30 mouse cellular contexts compared by ENCODE assay signal in the genomic region with DNA sequence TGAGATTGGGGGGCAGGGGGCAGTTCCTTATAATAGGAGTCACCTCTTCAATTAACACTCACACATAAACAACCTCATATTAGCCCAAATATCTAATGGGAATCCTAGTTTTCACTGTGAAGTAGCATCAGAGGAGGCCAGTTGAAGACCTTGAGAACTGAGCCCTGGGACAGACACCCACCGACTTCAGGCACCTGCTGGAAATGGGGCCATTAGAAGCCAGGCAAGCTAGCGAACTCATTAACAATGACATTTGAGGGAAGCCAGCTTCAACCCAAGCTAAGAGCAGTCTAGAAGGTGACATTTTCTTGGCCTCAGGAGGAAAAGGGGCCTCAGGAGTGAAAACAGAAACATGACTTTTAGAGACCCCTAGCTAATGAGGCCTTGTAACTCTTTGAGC.
"Had no signal": no experiment of that assay in that cellular context is flagged by ENCODE, and none has a peak within 500 bp of the region (broad histone marks: within the 10 kb centered on the region; RNA-seq: fewer than 3 reads in every experiment).

No protein-coding gene starts in this region.

- H3K4me2 ChIP-seq: limb, embryonic 12.5 days; limb, embryonic 13.5 days; limb, embryonic 15.5 days; liver, embryonic 11.5 days; liver, embryonic 12.5 days; liver, embryonic 13.5 days; liver, embryonic 15.5 days; lung, embryonic 14.5 days; lung, embryonic 15.5 days; midbrain, embryonic 12.5 days; midbrain, embryonic 13.5 days; midbrain, embryonic 15.5 days; neural tube, embryonic 12.5 days had no signal

- ATAC-seq: liver, embryonic 12.5 days; liver, postnatal 0 days; lung, postnatal 0 days; midbrain, embryonic 13.5 days; midbrain, embryonic 15.5 days; midbrain, embryonic 16.5 days had no signal

- H3K9me3 ChIP-seq: limb, embryonic 10.5 days; limb, embryonic 12.5 days; limb, embryonic 13.5 days; limb, embryonic 15.5 days; liver, embryonic 12.5 days; liver, embryonic 13.5 days; liver, embryonic 15.5 days; lung, embryonic 15.5 days; megakaryocyte, embryonic 14.5 days; midbrain, embryonic 10.5 days; midbrain, embryonic 12.5 days; midbrain, embryonic 13.5 days; midbrain, embryonic 15.5 days; neural tube, embryonic 12.5 days had no signal

- H3K27me3 ChIP-seq: limb, embryonic 12.5 days; limb, embryonic 13.5 days; limb, embryonic 15.5 days; liver, embryonic 12.5 days; liver, embryonic 13.5 days; liver, embryonic 15.5 days; lung, embryonic 15.5 days; megakaryocyte, embryonic 14.5 days; midbrain, embryonic 12.5 days; midbrain, embryonic 13.5 days; midbrain, embryonic 15.5 days; neural tube, embryonic 12.5 days had no signal

- DNase-seq: left cerebral cortex, postnatal 4 days; liver; liver, embryonic 13.5 days; liver, postnatal 0 days; lung, adult 18-20 months; lung, adult 2 months; lung, embryonic 14.5 days; lung, postnatal 10 days; lung, postnatal 14 days; lung, postnatal 36 days; lung, postnatal 4 days had no signal

- H3K4me3 ChIP-seq: limb, embryonic 10.5 days; limb, embryonic 12.5 days; limb, embryonic 13.5 days; limb, embryonic 15.5 days; liver, embryonic 12.5 days; liver, embryonic 13.5 days; liver, embryonic 15.5 days; lung, embryonic 15.5 days; megakaryocyte, embryonic 14.5 days; midbrain, embryonic 10.5 days; midbrain, embryonic 12.5 days; midbrain, embryonic 13.5 days; midbrain, embryonic 15.5 days; myocyte; neural tube, embryonic 12.5 days had no signal

- H3K9ac ChIP-seq: limb, embryonic 12.5 days; limb, embryonic 13.5 days; limb, embryonic 15.5 days; liver, embryonic 12.5 days; liver, embryonic 13.5 days; liver, embryonic 14.5 days; liver, embryonic 15.5 days; liver, postnatal 0 days; lung, embryonic 14.5 days; lung, embryonic 15.5 days; midbrain, embryonic 12.5 days; midbrain, embryonic 13.5 days; midbrain, embryonic 15.5 days; neural tube, embryonic 12.5 days had no signal

- H3K27ac ChIP-seq: limb, embryonic 10.5 days; limb, embryonic 12.5 days; limb, embryonic 13.5 days; limb, embryonic 15.5 days; liver, embryonic 12.5 days; liver, embryonic 13.5 days; liver, embryonic 14.5 days; liver, embryonic 15.5 days; lung, embryonic 15.5 days; macrophage; midbrain, embryonic 10.5 days; midbrain, embryonic 12.5 days; midbrain, embryonic 13.5 days; midbrain, embryonic 15.5 days; neural tube, embryonic 12.5 days had no signal

- H3K36me3 ChIP-seq: limb, embryonic 10.5 days; limb, embryonic 12.5 days; limb, embryonic 13.5 days; limb, embryonic 15.5 days; liver, embryonic 12.5 days; liver, embryonic 13.5 days; liver, embryonic 15.5 days; lung, embryonic 15.5 days; midbrain, embryonic 10.5 days; midbrain, embryonic 12.5 days; midbrain, embryonic 13.5 days; midbrain, embryonic 15.5 days; neural tube, embryonic 12.5 days had no signal

- H3K4me1 ChIP-seq: limb, embryonic 10.5 days; limb, embryonic 12.5 days; limb, embryonic 13.5 days; limb, embryonic 15.5 days; liver, embryonic 12.5 days; liver, embryonic 13.5 days; liver, embryonic 15.5 days; lung, embryonic 15.5 days; megakaryocyte, embryonic 14.5 days; midbrain, embryonic 10.5 days; midbrain, embryonic 12.5 days; midbrain, embryonic 13.5 days; midbrain, embryonic 15.5 days; neural tube, embryonic 12.5 days had no signal
